Mouse (Mus musculus): ENCODE results near the gene Traf3. TPM values are rescaled to one million over a fixed set of nuclear protein-coding genes. Genes with fewer than 3 reads are reported as not detected.

Gene Traf3
- polyA plus RNA-seq, 1 experiment = 9.9 TPM

DNA sequence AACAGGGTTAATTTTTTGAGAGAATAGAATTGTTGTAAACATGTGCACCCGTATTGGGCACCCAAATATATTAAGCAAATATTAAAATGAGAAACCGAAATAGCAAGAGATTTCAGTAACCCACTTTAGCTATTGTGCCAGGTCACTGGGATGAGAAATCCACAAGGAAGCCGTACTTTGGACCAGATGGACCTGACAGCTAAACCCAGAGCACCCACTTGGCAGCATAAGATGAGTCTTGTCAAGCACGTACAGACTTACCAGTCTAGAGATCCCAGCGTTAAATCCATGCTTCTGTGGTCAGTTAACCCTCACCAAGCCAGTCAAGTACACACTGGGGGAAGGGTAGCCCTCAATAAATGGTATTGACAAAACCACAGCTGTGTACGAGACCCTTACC, 40.5 kb upstream of the Traf3 start:
- TF ChIP-seq MAX (IDR thresholded peaks at IDR 0.05) (no peak), CEBPB (IDR thresholded peaks at IDR 0.05; ENCODE audit: low read depth) (no peak), CTCF (IDR thresholded peaks at IDR 0.05; ENCODE audit: control insufficient read depth, insufficient read depth, insufficient read length) (no peak), USF1 (IDR thresholded peaks at IDR 0.05; ENCODE audit: low read depth) (no peak), FOSL1 (IDR thresholded peaks at IDR 0.05; ENCODE audit: insufficient read depth, low read length, poor library complexity, severe bottlenecking) (no peak), MYOG (IDR thresholded peaks at IDR 0.05; ENCODE audit: control insufficient read depth, extremely low read depth, insufficient read length) (no peak), MYOD1 (IDR thresholded peaks at IDR 0.05; ENCODE audit: control insufficient read depth, insufficient read length, low read depth) (no peak)
- H3ac ChIP-seq (ENCODE audit: control insufficient read depth, insufficient read length, low read depth) = no peak overlapping the region

DNA sequence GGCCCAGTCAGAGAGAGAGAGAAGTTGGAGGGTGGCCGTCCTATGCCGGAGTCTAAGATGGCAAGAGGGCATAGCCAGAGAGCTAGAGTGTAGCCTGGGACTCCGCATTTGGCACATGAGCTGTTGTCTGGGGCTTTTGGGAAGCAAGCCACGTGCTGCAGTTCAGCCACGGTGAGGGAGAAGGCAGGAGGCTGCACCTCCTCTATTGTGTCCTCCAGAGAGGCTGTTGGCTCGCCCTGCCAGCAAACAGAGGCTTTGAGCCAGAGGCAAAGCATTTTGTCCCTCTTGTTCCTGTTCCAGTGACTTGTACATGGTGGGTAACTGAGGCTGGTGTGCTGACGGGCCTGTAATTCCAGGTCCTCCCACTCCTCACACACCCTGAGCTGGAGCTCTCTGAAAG, 32.0 kb upstream of the Traf3 start:
- no peaks in the 10 kb centered on the region for H3K79me3 ChIP-seq (ENCODE audit: low read depth)
- H3K27me3 ChIP-seq (ENCODE audit: control insufficient read depth, insufficient read depth, insufficient read length) = no peaks in the 10 kb centered on the region
- TF ChIP-seq MAX (IDR thresholded peaks at IDR 0.05) = no peak
- TF ChIP-seq CEBPB (IDR thresholded peaks at IDR 0.05; ENCODE audit: low read depth) = no peak
- no peak for TF ChIP-seq MYOG (IDR thresholded peaks at IDR 0.05; ENCODE audit: control insufficient read depth, extremely low read depth, insufficient read length)
- no peak for TF ChIP-seq MYOD1 (IDR thresholded peaks at IDR 0.05; ENCODE audit: control insufficient read depth, insufficient read length, low read depth)
- no peak for TF ChIP-seq FOSL1 (IDR thresholded peaks at IDR 0.05; ENCODE audit: insufficient read depth, low read length, poor library complexity, severe bottlenecking)
- no peak for TF ChIP-seq USF1 (IDR thresholded peaks at IDR 0.05; ENCODE audit: low read depth)
- no peak for TF ChIP-seq CTCF (IDR thresholded peaks at IDR 0.05; ENCODE audit: control insufficient read depth, insufficient read depth, insufficient read length)
- no peak overlapping the region for H3ac ChIP-seq (ENCODE audit: control insufficient read depth, insufficient read length, low read depth)
- no peak overlapping the region for H3K4me3 ChIP-seq (ENCODE audit: insufficient read depth, poor library complexity, severe bottlenecking)
- H3K79me2 ChIP-seq (ENCODE audit: control insufficient read depth, insufficient read depth) = no peaks in the 10 kb centered on the region
- H3K36me3 ChIP-seq (ENCODE audit: control insufficient read depth, insufficient read depth) = no peaks in the 10 kb centered on the region

More for the DNA sequence above, 40.5 kb upstream of the Traf3 start:
- H3K79me2 ChIP-seq (ENCODE audit: control insufficient read depth, insufficient read depth) = no peaks in the 10 kb centered on the region
- H3K36me3 ChIP-seq (ENCODE audit: control insufficient read depth, insufficient read depth) = no peaks in the 10 kb centered on the region
- H3K79me3 ChIP-seq (ENCODE audit: low read depth) = no peaks in the 10 kb centered on the region
- no peaks in the 10 kb centered on the region for H3K27me3 ChIP-seq (ENCODE audit: control insufficient read depth, insufficient read depth, insufficient read length)
- no peak overlapping the region for H3K4me3 ChIP-seq (ENCODE audit: insufficient read depth, poor library complexity, severe bottlenecking)

DNA sequence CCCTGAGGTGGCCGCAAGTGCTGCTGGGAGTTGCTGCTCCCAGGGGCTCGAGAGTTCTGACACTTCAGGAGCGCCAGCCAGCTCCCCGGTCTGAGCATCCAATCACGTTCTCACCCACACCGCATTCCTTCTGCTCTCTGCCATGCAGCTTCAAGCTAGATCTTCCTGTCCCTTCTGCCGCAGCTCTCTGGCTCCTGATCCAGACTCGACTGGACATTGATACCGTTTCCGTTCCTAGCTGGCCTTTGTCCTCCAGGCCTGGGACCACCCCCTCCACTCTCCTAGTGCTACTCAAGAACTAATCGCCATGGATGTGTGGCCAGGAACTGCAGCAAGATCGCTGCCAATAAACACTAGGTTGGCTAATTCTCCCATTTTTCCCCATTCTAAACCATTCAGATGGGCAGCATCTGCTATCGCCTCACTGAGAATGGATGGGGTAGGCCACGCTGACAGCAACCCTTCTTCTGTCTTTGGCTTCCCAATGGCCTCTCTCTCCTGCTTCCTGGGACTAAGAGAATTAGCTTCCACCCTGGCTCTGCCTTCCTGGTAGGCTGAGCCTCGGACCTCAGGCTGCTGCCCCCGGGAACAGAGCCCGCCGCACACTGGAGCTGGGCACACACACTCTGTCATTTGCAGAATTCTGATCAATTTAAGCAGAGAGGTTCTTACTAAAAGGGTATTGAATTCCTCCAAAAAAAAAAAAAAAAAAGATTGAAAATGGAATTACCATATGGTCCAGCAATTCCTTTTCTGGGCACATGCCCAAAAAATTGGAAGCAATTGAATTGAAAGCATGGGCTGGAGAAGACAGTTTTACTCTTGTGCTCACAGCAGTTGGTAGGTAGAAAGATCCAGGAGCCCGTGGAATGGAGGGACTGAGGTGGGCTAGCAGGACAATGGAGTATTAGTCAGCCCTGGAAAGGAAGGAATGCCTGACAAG, 31.1 kb upstream of the Traf3 start:
- no peaks in the 10 kb centered on the region for H3K27me3 ChIP-seq (ENCODE audit: control insufficient read depth, insufficient read depth, insufficient read length)
- H3K36me3 ChIP-seq (ENCODE audit: control insufficient read depth, insufficient read depth) = no peaks in the 10 kb centered on the region
- H3K79me2 ChIP-seq (ENCODE audit: control insufficient read depth, insufficient read depth) = no peaks in the 10 kb centered on the region
- H3ac ChIP-seq (ENCODE audit: control insufficient read depth, insufficient read length, low read depth) = no peak overlapping the region
- no peaks in the 10 kb centered on the region for H3K79me3 ChIP-seq (ENCODE audit: low read depth)
- no peak for TF ChIP-seq MYOG (IDR thresholded peaks at IDR 0.05; ENCODE audit: control insufficient read depth, extremely low read depth, insufficient read length)
- TF ChIP-seq MYOD1 (IDR thresholded peaks at IDR 0.05; ENCODE audit: control insufficient read depth, insufficient read length, low read depth) = no peak
- no peak for TF ChIP-seq CEBPB (IDR thresholded peaks at IDR 0.05; ENCODE audit: low read depth)
- no peak for TF ChIP-seq USF1 (IDR thresholded peaks at IDR 0.05; ENCODE audit: low read depth)
- no peak for TF ChIP-seq FOSL1 (IDR thresholded peaks at IDR 0.05; ENCODE audit: insufficient read depth, low read length, poor library complexity, severe bottlenecking)
- no peak for TF ChIP-seq CTCF (IDR thresholded peaks at IDR 0.05; ENCODE audit: control insufficient read depth, insufficient read depth, insufficient read length)
- no peak for TF ChIP-seq MAX (IDR thresholded peaks at IDR 0.05)
- H3K4me3 ChIP-seq (ENCODE audit: insufficient read depth, poor library complexity, severe bottlenecking) = no peak overlapping the region

DNA sequence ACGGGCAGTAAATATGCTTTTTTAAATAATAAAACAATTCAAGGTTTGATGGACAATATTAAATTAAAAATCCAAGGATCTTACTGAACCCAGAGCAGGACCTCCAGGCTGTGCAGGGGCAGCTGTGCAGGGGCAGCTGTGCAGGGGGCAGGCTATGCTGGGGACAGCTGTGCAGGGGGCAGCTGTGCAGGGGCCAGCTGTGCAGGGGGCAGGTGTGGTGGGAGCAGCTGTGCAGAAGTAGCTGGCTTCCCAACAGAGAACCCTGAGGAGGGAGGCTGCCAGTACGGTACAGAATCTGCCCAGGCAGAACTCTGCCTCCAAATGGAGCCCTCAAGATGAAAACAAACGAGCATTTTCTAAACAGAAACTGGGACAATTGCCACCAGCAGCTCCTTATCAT, 30.2 kb upstream of the Traf3 start:
- Histone ChIP-seq H3K79me3 (ENCODE audit: low read depth) (no peaks in the 10 kb centered on the region), H3K27me3 (ENCODE audit: control insufficient read depth, insufficient read depth, insufficient read length) (no peaks in the 10 kb centered on the region), H3K36me3 (ENCODE audit: control insufficient read depth, insufficient read depth) (no peaks in the 10 kb centered on the region), H3K4me3 (ENCODE audit: insufficient read depth, poor library complexity, severe bottlenecking) (no peak overlapping the region), H3K79me2 (ENCODE audit: control insufficient read depth, insufficient read depth) (no peaks in the 10 kb centered on the region), H3ac (ENCODE audit: control insufficient read depth, insufficient read length, low read depth) (no peak overlapping the region)
- no peak for TF ChIP-seq FOSL1 (IDR thresholded peaks at IDR 0.05; ENCODE audit: insufficient read depth, low read length, poor library complexity, severe bottlenecking)
- TF ChIP-seq USF1 (IDR thresholded peaks at IDR 0.05; ENCODE audit: low read depth) = no peak
- TF ChIP-seq MYOD1 (IDR thresholded peaks at IDR 0.05; ENCODE audit: control insufficient read depth, insufficient read length, low read depth) = no peak
- no peak for TF ChIP-seq CTCF (IDR thresholded peaks at IDR 0.05; ENCODE audit: control insufficient read depth, insufficient read depth, insufficient read length)
- no peak for TF ChIP-seq MYOG (IDR thresholded peaks at IDR 0.05; ENCODE audit: control insufficient read depth, extremely low read depth, insufficient read length)
- TF ChIP-seq CEBPB (IDR thresholded peaks at IDR 0.05; ENCODE audit: low read depth) = no peak
- TF ChIP-seq MAX (IDR thresholded peaks at IDR 0.05) = no peak

DNA sequence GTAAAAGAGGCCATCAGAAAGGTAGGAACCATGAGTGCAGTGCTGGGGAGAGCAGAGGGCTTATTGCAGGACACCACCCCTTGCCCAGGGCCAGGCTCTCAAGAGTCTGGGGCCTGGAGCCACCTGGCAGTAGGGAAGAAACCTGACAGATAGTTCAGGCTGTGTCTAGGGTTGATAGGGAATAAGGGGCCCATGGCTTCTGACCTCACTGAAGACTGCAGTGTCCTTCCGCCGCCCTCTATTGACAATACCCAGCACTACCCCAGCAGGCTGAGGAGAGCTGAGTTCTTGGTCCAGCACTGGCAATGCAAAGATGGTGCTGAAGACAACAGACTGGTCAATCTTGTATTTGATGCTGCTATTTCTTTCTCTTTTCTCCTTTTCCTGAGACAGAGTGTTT, 29.1 kb upstream of the Traf3 start:
- Histone ChIP-seq H3K4me3 (ENCODE audit: insufficient read depth, poor library complexity, severe bottlenecking) (no peak overlapping the region), H3K79me2 (ENCODE audit: control insufficient read depth, insufficient read depth) (no peaks in the 10 kb centered on the region), H3K27me3 (ENCODE audit: control insufficient read depth, insufficient read depth, insufficient read length) (no peaks in the 10 kb centered on the region), H3K79me3 (ENCODE audit: low read depth) (no peaks in the 10 kb centered on the region), H3K36me3 (ENCODE audit: control insufficient read depth, insufficient read depth) (no peaks in the 10 kb centered on the region), H3ac (ENCODE audit: control insufficient read depth, insufficient read length, low read depth) (no peak overlapping the region)
- TF ChIP-seq FOSL1 (IDR thresholded peaks at IDR 0.05; ENCODE audit: insufficient read depth, low read length, poor library complexity, severe bottlenecking) = no peak
- no peak for TF ChIP-seq CEBPB (IDR thresholded peaks at IDR 0.05; ENCODE audit: low read depth)
- TF ChIP-seq USF1 (IDR thresholded peaks at IDR 0.05; ENCODE audit: low read depth) = no peak
